Mouse (Mus musculus) embryonic fibroblast, embryonic 13.5 days (primary cell): ENCODE results near the gene Prkar1b.

Experiments
- CTCF ChIP-seq: IDR thresholded peaks from 2 replicates; pipeline ENCODE4 v1.5.1; 2011; ENCODE audit warnings: mild to moderate bottlenecking, control low read depth, low read length, moderate library complexity, borderline replicate concordance; ENCODE audit not compliant: insufficient read depth
- POLR2A ChIP-seq: IDR thresholded peaks from 2 replicates; pipeline ENCODE4 v1.6.1; 2011; ENCODE audit warnings: low read depth, mild to moderate bottlenecking, control low read depth, low read length, moderate library complexity

DNA sequence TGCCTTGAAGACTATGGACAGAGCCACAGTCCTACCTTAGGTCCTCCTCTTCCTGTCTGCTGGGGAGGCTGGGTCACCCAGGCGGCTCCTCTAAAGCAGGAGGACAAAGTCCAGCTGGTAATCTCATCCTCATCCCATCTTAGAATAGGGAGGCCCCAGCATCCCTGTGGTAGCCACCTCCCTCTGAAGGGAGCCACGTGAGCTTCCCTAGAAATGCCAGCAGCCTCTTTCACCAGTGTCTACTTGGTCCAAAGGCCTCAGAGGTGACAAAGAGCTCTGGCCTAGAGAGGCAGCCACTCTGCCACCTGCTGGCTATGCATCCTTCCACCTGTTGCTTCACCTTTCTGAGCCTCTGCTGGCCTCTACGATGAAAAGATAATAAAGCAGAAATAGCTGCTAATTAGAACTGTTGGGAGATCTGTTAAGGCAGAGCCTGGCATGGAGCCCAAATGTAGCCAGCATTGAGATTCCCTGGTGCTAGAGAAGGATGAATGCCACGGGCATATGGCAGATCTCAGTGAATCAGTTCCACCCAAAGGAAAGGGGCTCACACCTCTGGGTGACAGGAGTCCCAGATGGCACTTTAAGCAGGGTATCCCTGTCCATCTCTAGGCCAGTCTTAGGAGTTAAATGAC, 142.5 kb downstream of the Prkar1b start:
- TF ChIP-seq CTCF = peak; percentile 8; the same call in 1 of the 2 replicates
- no peak for TF ChIP-seq POLR2A
